Comparison of ENCODE assay signal across 14 mouse cellular contexts in the genomic region with DNA sequence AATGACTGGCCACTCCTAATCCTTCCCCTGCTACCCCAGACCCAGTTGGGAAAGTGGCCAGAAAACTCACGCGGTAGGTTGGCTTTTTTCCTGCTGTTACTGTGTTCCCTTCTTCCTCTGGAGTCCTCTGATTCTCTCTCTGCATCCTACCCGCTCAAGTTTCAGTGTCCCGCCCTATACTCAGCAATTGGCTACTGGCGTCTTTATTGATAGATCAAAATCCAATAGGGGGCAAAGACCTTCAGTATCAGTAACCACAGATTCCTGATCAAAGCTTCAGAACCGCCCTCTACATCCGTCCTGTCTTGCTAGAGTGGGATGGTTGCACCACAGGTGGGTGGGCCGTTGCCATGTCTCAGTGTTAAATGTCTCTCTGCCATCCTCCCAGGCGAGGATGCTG. TPM values are rescaled to one million over a fixed set of nuclear protein-coding genes. Genes with fewer than 3 reads are reported as not detected.
DNase-seq lines count a peak whose midpoint lies in the region; ATAC-seq lines count a peak whose summit lies in the region.
"Had no signal": no experiment of that assay in that cellular context is flagged by ENCODE, and none has a peak within 500 bp of the region (broad histone marks: within the 10 kb centered on the region; RNA-seq: fewer than 3 reads in every experiment).

No protein-coding gene starts in this region.

- no peak for ATAC-seq in hindbrain, embryonic 11.5 days (ENCODE audit: low FRiP score)
- no peak for ATAC-seq in hindbrain, embryonic 14.5 days (ENCODE audit: low FRiP score)
- ATAC-seq in limb, embryonic 15.5 days (ENCODE audit: insufficient number of reproducible peaks, low FRiP score, low TSS enrichment, low read depth): no peak; the same call in 1 of the 2 replicates

- H3K4me3 ChIP-seq in hindbrain, embryonic 11.5 days (ENCODE audit: low read depth, low read length): no peak overlapping the region
- H3K4me3 ChIP-seq in hindbrain, embryonic 14.5 days (replicated peaks; ENCODE audit: low read length): no peak overlapping the region
- H3K4me3 ChIP-seq in limb, embryonic 15.5 days: no peak overlapping the region
- H3K4me3 ChIP-seq: embryonic facial prominence, embryonic 13.5 days; heart, embryonic 12.5 days; myocyte had no signal

- H3K4me2 ChIP-seq in hindbrain, embryonic 11.5 days (replicated peaks; ENCODE audit: low read depth, low read length): no peak overlapping the region
- no peak overlapping the region for H3K4me2 ChIP-seq in hindbrain, embryonic 14.5 days (replicated peaks)
- H3K4me2 ChIP-seq in limb, embryonic 15.5 days: peak overlapping the region; percentile 14; the same call in 1 of the 2 replicates
- H3K4me2 ChIP-seq: embryonic facial prominence, embryonic 13.5 days; heart, embryonic 12.5 days had no signal

- H3K4me1 ChIP-seq in hindbrain, embryonic 11.5 days (replicated peaks; ENCODE audit: control insufficient read depth, insufficient read depth, low read length): no peaks in the 10 kb centered on the region
- no peaks in the 10 kb centered on the region for H3K4me1 ChIP-seq in hindbrain, embryonic 14.5 days (replicated peaks; ENCODE audit: control insufficient read depth, insufficient read depth, low read length)
- H3K4me1 ChIP-seq in limb, embryonic 15.5 days: 0 out of 2 replicates have a peak, but pooled peaks cover 7% of the 10 kb centered on the region
- H3K4me1 ChIP-seq: embryonic facial prominence, embryonic 13.5 days had no signal

- no peaks in the 10 kb centered on the region for H3K27me3 ChIP-seq in hindbrain, embryonic 11.5 days (ENCODE audit: control insufficient read depth, insufficient read depth, low read length)
- H3K27me3 ChIP-seq in hindbrain, embryonic 14.5 days (ENCODE audit: control insufficient read depth, insufficient read depth, low read length): no peaks in the 10 kb centered on the region
- no peaks in the 10 kb centered on the region for H3K27me3 ChIP-seq in limb, embryonic 15.5 days
- H3K27me3 ChIP-seq: embryonic facial prominence, embryonic 13.5 days; heart, embryonic 12.5 days had no signal

- peak; percentile 18 for DNase-seq in hindbrain, embryonic 11.5 days (ENCODE audit: low spot score)
- no peak for DNase-seq in hindbrain, embryonic 14.5 days (ENCODE audit: low spot score)
- DNase-seq in NIH3T3 (ENCODE audit: low read depth): peak; percentile 15
- DNase-seq in embryo, embryonic 9.5 days (ENCODE audit: extremely low spot score): peak; percentile 49
- DNase-seq in urinary bladder, postnatal 10 days (ENCODE audit: low spot score): no peak
- DNase-seq in lung, postnatal 36 days: no peak
- DNase-seq: lung, postnatal 10 days had no signal

- H3K36me3 ChIP-seq in hindbrain, embryonic 11.5 days (ENCODE audit: control insufficient read depth, insufficient read depth, low read length): no peaks in the 10 kb centered on the region
- peaks cover 4% of the 10 kb centered on the region; the same call in 1 of the 2 replicates for H3K36me3 ChIP-seq in hindbrain, embryonic 14.5 days (replicated peaks; ENCODE audit: control insufficient read depth, insufficient read depth)
- H3K36me3 ChIP-seq in limb, embryonic 15.5 days: peaks cover 9% of the 10 kb centered on the region

- no peak overlapping the region for H3K9ac ChIP-seq in hindbrain, embryonic 11.5 days (ENCODE audit: low read depth, low read length)
- no peak overlapping the region for H3K9ac ChIP-seq in hindbrain, embryonic 14.5 days
- H3K9ac ChIP-seq in limb, embryonic 15.5 days: no peak overlapping the region
- H3K9ac ChIP-seq: embryonic facial prominence, embryonic 13.5 days; heart, embryonic 12.5 days had no signal

- H3K27ac ChIP-seq in hindbrain, embryonic 11.5 days (ENCODE audit: low read depth, low read length): no peak overlapping the region
- H3K27ac ChIP-seq in hindbrain, embryonic 14.5 days: no peak overlapping the region
- no peak overlapping the region for H3K27ac ChIP-seq in limb, embryonic 15.5 days
- H3K27ac ChIP-seq: embryonic facial prominence, embryonic 13.5 days had no signal

- 9% methylated on average over 9 of the region's 9 CpGs for WGBS in hindbrain, embryonic 11.5 days
- WGBS in hindbrain, embryonic 14.5 days: 14% methylated on average over 9 of the region's 9 CpGs
- WGBS in limb, embryonic 15.5 days: 21% methylated on average over 9 of the region's 9 CpGs

- H3K9me3 ChIP-seq in hindbrain, embryonic 11.5 days (ENCODE audit: control insufficient read depth, low read length): no peaks in the 10 kb centered on the region
- no peaks in the 10 kb centered on the region for H3K9me3 ChIP-seq in hindbrain, embryonic 14.5 days (ENCODE audit: control insufficient read depth, low read length)
- H3K9me3 ChIP-seq in limb, embryonic 15.5 days: no peaks in the 10 kb centered on the region
- H3K9me3 ChIP-seq: embryonic facial prominence, embryonic 13.5 days; heart, embryonic 12.5 days had no signal

RNA-seq across cellular contexts. Expression of a gene that starts 19.5 kb away (rescaled TPM):
- 8.0 and 8.5 TPM in 2 replicates for polyA plus RNA-seq in hindbrain, embryonic 11.5 days (2014; fragmentation: Nextera tagmentation; extraction: Ambion mirVana)
- 11.0 and 11.2 TPM in 2 replicates for polyA plus RNA-seq in hindbrain, embryonic 14.5 days (2014; fragmentation: Nextera tagmentation; extraction: Ambion mirVana)
- polyA plus RNA-seq in limb, embryonic 15.5 days (2015; fragmentation: Nextera tagmentation; extraction: Ambion mirVana): 11.0 and 11.6 TPM in 2 replicates

RNA-seq across cellular contexts. Expression of a gene that starts 29.0 kb away (rescaled TPM):
- polyA plus RNA-seq in hindbrain, embryonic 11.5 days (2014; fragmentation: Nextera tagmentation; extraction: Ambion mirVana): 3.4 and 6.9 TPM in 2 replicates
- polyA plus RNA-seq in hindbrain, embryonic 14.5 days (2014; fragmentation: Nextera tagmentation; extraction: Ambion mirVana): 4.2 and 5.5 TPM in 2 replicates
- polyA plus RNA-seq in limb, embryonic 15.5 days (2015; fragmentation: Nextera tagmentation; extraction: Ambion mirVana): 6.3 and 7.2 TPM in 2 replicates

RNA-seq across cellular contexts. Expression of a gene that starts 56.8 kb away (rescaled TPM):
- polyA plus RNA-seq in hindbrain, embryonic 11.5 days (2014; fragmentation: Nextera tagmentation; extraction: Ambion mirVana): not detected in 2 replicates
- polyA plus RNA-seq in hindbrain, embryonic 14.5 days (2014; fragmentation: Nextera tagmentation; extraction: Ambion mirVana): 0.17 TPM in 1 of 2 replicates, not detected in the other
- 0.12 TPM in 1 of 2 replicates, not detected in the other for polyA plus RNA-seq in limb, embryonic 15.5 days (2015; fragmentation: Nextera tagmentation; extraction: Ambion mirVana)
- polyA plus RNA-seq: embryonic facial prominence, embryonic 13.5 days; large intestine, adult 2 months; liver, adult 2 months; myocyte; spleen, adult 2 months had no signal

Comparison
In these comparisons a context has a peak if more than half of its experiments do, and no peak if none do; other contexts are left out.
1. DNase-seq: peak in hindbrain, embryonic 11.5 days (single experiment), NIH3T3 (single experiment) and embryo, embryonic 9.5 days (single experiment); none in hindbrain, embryonic 14.5 days (single experiment), urinary bladder, postnatal 10 days (single experiment) and lung, postnatal 36 days (single experiment).